Mouse (Mus musculus): ENCODE measurements around the gene Gm7361. TPM values are rescaled to one million over a fixed set of nuclear protein-coding genes. Genes with fewer than 3 reads are reported as not detected.

The Gm7361 gene
- total and polyA plus RNA-seq, 3 experiments: not detected

GRCm38 (mm10) chr5:26282282-26282681 is 24.8 kb downstream of the Gm7361 start:
- TF ChIP-seq TCF12 (IDR thresholded peaks at IDR 0.05; ENCODE audit: low read depth, low read length) (no peak), POLR2A (IDR thresholded peaks at IDR 0.05; ENCODE audit: control insufficient read depth in 1 of 2, insufficient read depth in 1 of 2, low read depth in 1 of 2, low read length in 2 of 2, poor library complexity in 1 of 2) (no peak), GATA1 (IDR thresholded peaks at IDR 0.05; ENCODE audit: low read depth, low read length) (no peak), ZKSCAN1 (IDR thresholded peaks at IDR 0.05; ENCODE audit: low read depth, low read length) (no peak), UBTF (IDR thresholded peaks at IDR 0.05; ENCODE audit: borderline replicate concordance, insufficient read depth, low read depth, low read length) (no peak), BHLHE40 (IDR thresholded peaks at IDR 0.05; ENCODE audit: borderline replicate concordance, low read depth, low read length) (no peak), TAL1 (IDR thresholded peaks at IDR 0.05; ENCODE audit: low read length) (no peak), USF2 (IDR thresholded peaks at IDR 0.05; ENCODE audit: borderline replicate concordance in 1 of 2, insufficient read depth in 1 of 2, low read depth in 1 of 2, low read length in 2 of 2) (no peak), MEF2A (IDR thresholded peaks at IDR 0.05; ENCODE audit: extremely low read depth, insufficient replicate concordance, low read depth, low read length, poor library complexity, severe bottlenecking) (no peak), ZMIZ1 (IDR thresholded peaks at IDR 0.05; ENCODE audit: low read depth, low read length) (no peak), RAD21 (IDR thresholded peaks at IDR 0.05; ENCODE audit: low read depth, low read length) (peak; percentile 71), CTCF (IDR thresholded peaks at IDR 0.05 in 2 of 3, conservative IDR thresholded peaks at IDR 0.05 in 1 of 3; ENCODE audit: control insufficient read depth in 1 of 3, insufficient read depth in 1 of 3, low read depth in 2 of 3, low read length in 3 of 3, poor library complexity in 1 of 3, severe bottlenecking in 1 of 3) (peak; percentile 57 to 89 (median 77)), SMC3 (IDR thresholded peaks at IDR 0.05; ENCODE audit: low read depth, low read length) (peak; percentile 68), ELF1 (IDR thresholded peaks at IDR 0.05; ENCODE audit: low read depth, low read length) (no peak), SIN3A (IDR thresholded peaks at IDR 0.05; ENCODE audit: low read length) (no peak), CHD2 (IDR thresholded peaks at IDR 0.05; ENCODE audit: low read length) (no peak), NELFE (IDR thresholded peaks at IDR 0.05; ENCODE audit: low read depth, low read length) (no peak), EP300 (IDR thresholded peaks at IDR 0.05; ENCODE audit: low read depth in 1 of 2, low read length in 2 of 2) (no peak), TBP (IDR thresholded peaks at IDR 0.05; ENCODE audit: low read depth, low read length) (no peak), ZC3H11A (IDR thresholded peaks at IDR 0.05; ENCODE audit: low read depth, low read length) (peak; percentile 64), MAFK (IDR thresholded peaks at IDR 0.05; ENCODE audit: borderline replicate concordance, low read depth, low read length) (no peak), MYB (IDR thresholded peaks at IDR 0.05; ENCODE audit: low read depth, low read length) (no peak), ZNF384 (IDR thresholded peaks at IDR 0.05; ENCODE audit: low read depth, low read length) (no peak)
- Histone ChIP-seq H3K36me3 (ENCODE audit: control insufficient read depth in 1 of 2, insufficient read depth in 2 of 2, low read length in 2 of 2) (peaks cover 0 to 5% of the 10 kb centered on the region in 2 experiments; a peak in 2 of 4 replicates), H3K4me1 (ENCODE audit: control insufficient read depth in 1 of 2, insufficient read depth in 2 of 2, low read length in 2 of 2) (peaks cover 2 to 7% of the 10 kb centered on the region in 2 experiments; a peak in 3 of 4 replicates), H3K4me3 (ENCODE audit: control insufficient read depth in 1 of 2, insufficient read depth in 1 of 2, low read depth in 2 of 2, low read length in 2 of 2) (no peak overlapping the region), H3K27ac (ENCODE audit: control insufficient read depth, low read depth, low read length) (no peak overlapping the region), H3K79me2 (ENCODE audit: control insufficient read depth, insufficient read depth, low read length, poor library complexity) (no peaks in the 10 kb centered on the region), H3K9ac (ENCODE audit: control insufficient read depth, low read depth, low read length, poor library complexity, severe bottlenecking) (no peak overlapping the region), H3K9me3 (replicated peaks; ENCODE audit: insufficient read depth, low read length) (no peaks in the 10 kb centered on the region), H3K27me3 (ENCODE audit: control insufficient read depth in 1 of 2, insufficient read depth in 2 of 2, low read length in 2 of 2) (no peaks in the 10 kb centered on the region)
- peak; percentile 69 for DNase-seq (ENCODE audit: low read depth, low spot score)
